Mouse (Mus musculus): ENCODE data around the gene Fank1. TPM values are rescaled to one million over a fixed set of nuclear protein-coding genes. Genes with fewer than 3 reads are reported as not detected.

The Fank1 gene
- polyA plus RNA-seq, 1 experiment = not detected

- no peak for TF ChIP-seq CTCF (IDR thresholded peaks at IDR 0.05; ENCODE audit: control insufficient read depth, insufficient read depth, low read length)
- no peak for TF ChIP-seq POLR2A (IDR thresholded peaks at IDR 0.05; ENCODE audit: borderline replicate concordance, control insufficient read depth, low read depth, low read length)
- H3K27ac ChIP-seq (ENCODE audit: control insufficient read depth, insufficient read depth, low read depth, low read length, poor library complexity) = no peak overlapping the region
- no peaks in the 10 kb centered on the region for H3K4me1 ChIP-seq (ENCODE audit: control insufficient read depth, insufficient read depth, low read length)
- no peak overlapping the region for H3K4me3 ChIP-seq (replicated peaks; ENCODE audit: control insufficient read depth, low read depth, low read length)
- 84% methylated on average over 6 of the region's 6 CpGs for WGBS
These were observed 47.1 kb downstream of the Fank1 start for GRCm38 (mm10) chr7:133823751-133824150.

GRCm38 (mm10) chr7:133824579-133824978, 47.9 kb downstream of the Fank1 start:
- Histone ChIP-seq H3K4me3 (replicated peaks; ENCODE audit: control insufficient read depth, low read depth, low read length) (no peak overlapping the region), H3K27ac (ENCODE audit: control insufficient read depth, insufficient read depth, low read depth, low read length, poor library complexity) (no peak overlapping the region), H3K4me1 (ENCODE audit: control insufficient read depth, insufficient read depth, low read length) (no peaks in the 10 kb centered on the region; the same call in 1 of the 2 replicates)
- TF ChIP-seq CTCF (IDR thresholded peaks at IDR 0.05; ENCODE audit: control insufficient read depth, insufficient read depth, low read length) (no peak), POLR2A (IDR thresholded peaks at IDR 0.05; ENCODE audit: borderline replicate concordance, control insufficient read depth, low read depth, low read length) (no peak)
- 75% methylated on average over 2 of the region's 2 CpGs for WGBS

DNA sequence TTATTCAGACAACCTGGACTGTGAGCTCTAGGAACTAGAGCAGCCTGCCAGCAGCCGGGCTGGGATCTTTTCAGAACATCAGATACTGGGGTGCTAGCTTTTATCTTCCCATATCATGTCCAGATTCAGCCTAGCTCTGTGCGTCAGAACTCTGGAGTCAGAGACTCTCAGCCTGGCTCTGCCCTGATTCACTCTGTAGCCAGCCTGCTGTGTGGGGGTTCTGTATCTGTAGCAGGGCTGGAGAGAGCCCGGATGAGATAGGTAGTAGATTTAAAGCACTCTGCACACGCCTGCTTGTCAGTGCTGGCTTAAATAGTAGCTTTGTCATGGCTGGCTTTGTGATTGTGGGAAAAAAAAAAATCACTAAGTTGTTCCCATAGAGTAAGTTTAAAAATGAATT, 51.9 kb downstream of the Fank1 start:
- no peak overlapping the region for H3K4me3 ChIP-seq (replicated peaks; ENCODE audit: control insufficient read depth, low read depth, low read length)
- no peaks in the 10 kb centered on the region; the same call in 1 of the 2 replicates for H3K4me1 ChIP-seq (ENCODE audit: control insufficient read depth, insufficient read depth, low read length)
- WGBS = 65% methylated on average over 4 of the region's 4 CpGs
- H3K27ac ChIP-seq (ENCODE audit: control insufficient read depth, insufficient read depth, low read depth, low read length, poor library complexity) = no peak overlapping the region
- TF ChIP-seq POLR2A (IDR thresholded peaks at IDR 0.05; ENCODE audit: borderline replicate concordance, control insufficient read depth, low read depth, low read length) (no peak), CTCF (IDR thresholded peaks at IDR 0.05; ENCODE audit: control insufficient read depth, insufficient read depth, low read length) (no peak)

DNA sequence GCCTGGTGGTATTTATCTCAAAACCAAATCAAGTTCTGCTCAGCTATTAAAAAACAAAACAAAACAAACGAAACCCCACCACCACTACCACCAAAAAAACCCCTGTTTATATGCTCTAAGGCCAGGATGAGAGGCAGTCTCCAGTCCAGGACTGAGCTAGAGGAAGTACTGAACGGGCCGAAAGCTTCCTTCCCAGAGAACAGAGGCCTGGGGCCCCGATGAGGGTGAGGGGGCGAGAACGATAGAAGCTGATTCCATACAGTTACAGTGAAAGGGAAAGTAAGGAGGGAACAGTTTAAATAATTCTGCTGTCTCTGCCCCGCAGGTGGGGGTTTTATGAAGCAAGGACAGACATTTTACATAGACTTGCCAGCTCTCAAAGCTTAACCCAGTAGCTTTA, 52.9 kb downstream of the Fank1 start:
- TF ChIP-seq POLR2A (IDR thresholded peaks at IDR 0.05; ENCODE audit: borderline replicate concordance, control insufficient read depth, low read depth, low read length) = no peak
- TF ChIP-seq CTCF (IDR thresholded peaks at IDR 0.05; ENCODE audit: control insufficient read depth, insufficient read depth, low read length) = no peak
- Histone ChIP-seq H3K27ac (ENCODE audit: control insufficient read depth, insufficient read depth, low read depth, low read length, poor library complexity) (no peak overlapping the region), H3K4me3 (replicated peaks; ENCODE audit: control insufficient read depth, low read depth, low read length) (no peak overlapping the region), H3K4me1 (ENCODE audit: control insufficient read depth, insufficient read depth, low read length) (no peaks in the 10 kb centered on the region; the same call in 1 of the 2 replicates)
- 10% methylated on average over 7 of the region's 7 CpGs for WGBS

DNA sequence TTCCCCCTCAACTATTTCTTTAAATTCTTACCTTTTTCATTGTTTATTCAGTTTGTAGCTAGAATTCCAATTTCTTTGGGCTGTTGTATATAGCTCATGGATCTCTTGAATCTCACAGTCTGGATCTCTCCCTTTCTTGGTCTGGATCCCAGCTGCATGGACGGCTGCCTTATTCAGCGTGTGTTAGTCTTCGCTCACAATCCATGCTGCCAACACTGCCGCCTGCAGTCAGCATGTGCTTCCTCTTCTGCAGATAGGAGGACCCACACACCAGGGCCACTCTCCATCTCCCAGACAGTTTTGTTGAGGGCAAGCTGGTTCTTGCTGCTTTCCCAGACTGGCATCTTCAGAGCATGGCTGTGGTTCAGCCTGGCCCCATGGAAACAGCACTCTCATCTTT, 62.9 kb downstream of the Fank1 start:
- Histone ChIP-seq H3K27ac (ENCODE audit: control insufficient read depth, insufficient read depth, low read depth, low read length, poor library complexity) (no peak overlapping the region), H3K4me3 (replicated peaks; ENCODE audit: control insufficient read depth, low read depth, low read length) (no peak overlapping the region), H3K4me1 (ENCODE audit: control insufficient read depth, insufficient read depth, low read length) (no peaks in the 10 kb centered on the region)
- TF ChIP-seq POLR2A (IDR thresholded peaks at IDR 0.05; ENCODE audit: borderline replicate concordance, control insufficient read depth, low read depth, low read length) (no peak), CTCF (IDR thresholded peaks at IDR 0.05; ENCODE audit: control insufficient read depth, insufficient read depth, low read length) (no peak)
- 13% methylated on average over 4 of the region's 4 CpGs for WGBS

DNA sequence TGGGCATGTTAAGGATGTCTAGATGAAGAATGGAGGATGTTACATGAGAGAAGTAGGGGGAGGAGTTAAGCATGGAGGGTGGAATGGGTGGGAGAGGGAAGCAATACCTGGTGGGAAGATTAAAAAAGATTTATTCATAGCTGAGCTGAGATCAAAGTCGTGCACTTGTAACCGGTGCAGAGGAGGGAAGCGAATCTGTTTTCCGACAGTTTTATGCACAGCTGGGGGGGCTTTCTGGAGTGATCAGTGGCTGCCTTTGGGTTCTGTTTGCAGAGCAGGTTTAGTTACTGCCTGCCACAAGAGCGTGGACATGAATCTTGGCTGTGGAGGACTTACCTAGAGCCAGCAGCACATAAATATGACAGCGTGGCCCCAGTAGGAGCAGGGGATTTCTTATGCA, 65.4 kb downstream of the Fank1 start:
- WGBS = 75% methylated on average over 6 of the region's 6 CpGs
- H3K27ac ChIP-seq (ENCODE audit: control insufficient read depth, insufficient read depth, low read depth, low read length, poor library complexity) = no peak overlapping the region
- TF ChIP-seq CTCF (IDR thresholded peaks at IDR 0.05; ENCODE audit: control insufficient read depth, insufficient read depth, low read length) (no peak), POLR2A (IDR thresholded peaks at IDR 0.05; ENCODE audit: borderline replicate concordance, control insufficient read depth, low read depth, low read length) (no peak)
- H3K4me1 ChIP-seq (ENCODE audit: control insufficient read depth, insufficient read depth, low read length) = no peaks in the 10 kb centered on the region
- no peak overlapping the region for H3K4me3 ChIP-seq (replicated peaks; ENCODE audit: control insufficient read depth, low read depth, low read length)

DNA sequence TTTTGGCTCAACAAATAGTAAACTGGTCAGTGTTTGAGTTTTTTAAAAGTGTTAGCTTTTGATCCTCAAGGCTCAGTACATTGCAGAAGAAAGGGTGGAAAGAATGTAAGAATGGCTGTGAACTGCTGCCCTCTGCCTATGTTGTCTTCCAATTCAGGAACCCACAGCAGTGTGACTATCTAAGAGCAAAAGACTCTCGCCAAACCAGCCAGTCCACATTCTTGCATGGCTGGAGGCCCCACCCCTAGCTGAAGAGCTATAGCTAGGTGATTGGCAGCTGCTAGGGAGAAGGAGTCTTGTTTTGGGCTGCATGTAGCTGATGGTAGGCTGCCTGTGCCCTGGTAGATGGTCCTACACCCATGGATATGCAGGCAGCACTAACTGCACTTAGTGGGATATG, 70.5 kb downstream of the Fank1 start:
- Histone ChIP-seq H3K4me1 (ENCODE audit: control insufficient read depth, insufficient read depth, low read length) (no peaks in the 10 kb centered on the region), H3K27ac (ENCODE audit: control insufficient read depth, insufficient read depth, low read depth, low read length, poor library complexity) (no peak overlapping the region), H3K4me3 (replicated peaks; ENCODE audit: control insufficient read depth, low read depth, low read length) (no peak overlapping the region)
- TF ChIP-seq CTCF (IDR thresholded peaks at IDR 0.05; ENCODE audit: control insufficient read depth, insufficient read depth, low read length) (no peak), POLR2A (IDR thresholded peaks at IDR 0.05; ENCODE audit: borderline replicate concordance, control insufficient read depth, low read depth, low read length) (no peak)
- WGBS = 55% methylated on average over 1 of the region's 1 CpGs

GRCm38 (mm10) chr7:133848180-133848579, 71.5 kb downstream of the Fank1 start:
- WGBS = 73% methylated on average over 2 of the region's 2 CpGs
- no peak overlapping the region for H3K4me3 ChIP-seq (replicated peaks; ENCODE audit: control insufficient read depth, low read depth, low read length)
- H3K27ac ChIP-seq (ENCODE audit: control insufficient read depth, insufficient read depth, low read depth, low read length, poor library complexity) = no peak overlapping the region
- TF ChIP-seq POLR2A (IDR thresholded peaks at IDR 0.05; ENCODE audit: borderline replicate concordance, control insufficient read depth, low read depth, low read length) (no peak), CTCF (IDR thresholded peaks at IDR 0.05; ENCODE audit: control insufficient read depth, insufficient read depth, low read length) (no peak)
- no peaks in the 10 kb centered on the region for H3K4me1 ChIP-seq (ENCODE audit: control insufficient read depth, insufficient read depth, low read length)

DNA sequence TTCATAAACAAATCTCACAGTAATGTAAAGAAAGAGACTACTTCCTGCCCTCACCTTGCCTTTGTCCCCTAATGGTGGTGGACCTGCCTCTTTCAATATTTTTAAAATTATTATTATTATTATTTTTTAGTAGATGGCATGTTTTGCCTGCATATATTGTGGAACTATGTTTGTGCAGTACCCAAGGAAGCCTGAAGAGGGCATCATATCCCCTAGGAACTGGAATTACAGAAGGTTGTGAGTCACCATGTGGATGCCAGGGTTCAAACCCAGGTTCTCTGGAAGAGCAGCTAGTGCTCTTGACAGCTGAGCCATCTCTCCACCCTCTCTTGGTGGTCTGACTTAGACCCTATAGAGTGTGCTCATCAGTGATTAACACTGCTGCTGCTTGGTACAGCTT, 74.1 kb downstream of the Fank1 start:
- no peaks in the 10 kb centered on the region for H3K4me1 ChIP-seq (ENCODE audit: control insufficient read depth, insufficient read depth, low read length)
- H3K4me3 ChIP-seq (replicated peaks; ENCODE audit: control insufficient read depth, low read depth, low read length) = no peak overlapping the region
- TF ChIP-seq CTCF (IDR thresholded peaks at IDR 0.05; ENCODE audit: control insufficient read depth, insufficient read depth, low read length) (no peak), POLR2A (IDR thresholded peaks at IDR 0.05; ENCODE audit: borderline replicate concordance, control insufficient read depth, low read depth, low read length) (no peak)
- H3K27ac ChIP-seq (ENCODE audit: control insufficient read depth, insufficient read depth, low read depth, low read length, poor library complexity) = no peak overlapping the region

Data from bone marrow, adult 2 months (tissue).